Mouse (Mus musculus) layer of hippocampus, adult 11-12 months (tissue): ENCODE measurements around the gene Limk2.

Experiments used
- DNase-seq: peaks from one replicate; pipeline ENCODE4 v3.0.0; 2022; ENCODE audit warnings: low spot score

The Limk2 gene

GRCm38 (mm10) chr11:3297871-3298812, 110.8 kb downstream of the Limk2 start:
- DNase-seq = no peak

GRCm38 (mm10) chr11:3296056-3296455, 112.9 kb downstream of the Limk2 start:
- DNase-seq = no peak

DNA sequence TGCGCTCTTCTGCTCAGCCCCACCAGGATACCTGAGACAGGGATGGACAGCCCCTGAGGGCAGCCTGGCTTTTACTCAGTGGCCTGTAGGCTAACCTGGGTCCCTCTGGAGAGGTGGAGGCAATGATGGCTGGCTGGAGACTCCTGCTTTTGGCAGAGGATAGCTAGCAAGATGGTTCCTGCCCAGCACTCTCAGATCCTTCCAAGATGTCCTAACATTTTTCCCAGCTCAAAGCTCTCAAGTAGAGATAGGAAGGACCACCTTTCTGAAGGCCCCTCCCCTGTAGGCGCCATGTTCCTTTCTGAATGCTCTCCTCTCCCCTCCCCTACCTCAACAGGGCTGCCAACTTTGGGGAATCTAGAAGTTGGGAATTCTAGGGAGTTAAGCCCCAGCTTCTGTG, 114.3 kb downstream of the Limk2 start:
- no peak for DNase-seq
